Mouse (Mus musculus): ENCODE measurements around the gene Tbc1d8b. TPM values are rescaled to one million over a fixed set of nuclear protein-coding genes. Genes with fewer than 3 reads are reported as not detected.

Tbc1d8b gene
- total and polyA plus RNA-seq, 3 experiments: 1.8 to 2.3 (median 2.2) TPM

GRCm38 (mm10) chrX:139781563-139781962, 96.8 kb downstream of the Tbc1d8b start:
- no peaks in the 10 kb centered on the region for H3K27me3 ChIP-seq (replicated peaks)

GRCm38 (mm10) chrX:139782278-139783044, 97.7 kb downstream of the Tbc1d8b start, which contains the start of gene Ripply1:
Gene Ripply1, minus strand, starts transcription at chrX:139782353.
- dilution Hi-C loops (cut with MboI; ENCODE audit: extremely low pct_ligation_motif_present, extremely low pct_unique_long_range_greater_than_20kb, low sequenced_read_pairs): no loop called here
- in situ Hi-C loops (cut with MboI; ENCODE audit: low pct_ligation_motif_present, low pct_unique_long_range_greater_than_20kb, low sequenced_read_pairs): no loop called here
- Histone ChIP-seq H3K27me3 (replicated peaks) (no peaks in the 10 kb centered on the region), H3K36me3 (replicated peaks in 1 of 2; ENCODE audit: control insufficient read depth in 1 of 2, insufficient read depth in 1 of 2, low read length in 1 of 2) (no peaks in the 10 kb centered on the region), H3K4me3 (replicated peaks in 1 of 3; ENCODE audit: low read depth in 2 of 3, low read length in 2 of 3, poor library complexity in 1 of 3) (no peak within 1 kb of the TSS), H3K9me3 (replicated peaks; ENCODE audit: low read length) (no peaks in the 10 kb centered on the region), H3K4me1 (ENCODE audit: control insufficient read depth in 1 of 2, insufficient read depth in 2 of 2) (no peaks in the 10 kb centered on the region), H3K4me2 (ENCODE audit: insufficient read depth, low read depth, poor library complexity, severe bottlenecking) (no peak within 1 kb of the TSS), H3K79me2 (replicated peaks; ENCODE audit: control insufficient read depth, extremely low read depth, insufficient read depth, poor library complexity, severe bottlenecking) (no peaks in the 10 kb centered on the region), H3K9ac (ENCODE audit: insufficient read depth, low read depth) (no peak within 1 kb of the TSS), H3K27ac (ENCODE audit: insufficient read depth, low read depth) (no peak within 1 kb of the TSS)
- TF ChIP-seq NELFE (IDR thresholded peaks at IDR 0.05; ENCODE audit: low read depth, low read length) (no peak), ETS1 (conservative IDR thresholded peaks at IDR 0.05; ENCODE audit: low read depth, low read length) (no peak), MYC (IDR thresholded peaks at IDR 0.05; ENCODE audit: low read depth, low read length) (no peak), RAD21 (IDR thresholded peaks at IDR 0.05; ENCODE audit: low read depth, low read length) (no peak), BHLHE40 (IDR thresholded peaks at IDR 0.05; ENCODE audit: low read depth, low read length) (no peak), ZKSCAN1 (IDR thresholded peaks at IDR 0.05; ENCODE audit: borderline replicate concordance, low read depth, low read length) (no peak), SIN3A (IDR thresholded peaks at IDR 0.05; ENCODE audit: low read length) (no peak), UBTF (IDR thresholded peaks at IDR 0.05; ENCODE audit: low read depth, low read length) (no peak), CHD1 (IDR thresholded peaks at IDR 0.05; ENCODE audit: low read depth, low read length) (no peak), ZC3H11A (IDR thresholded peaks at IDR 0.05; ENCODE audit: low read depth, low read length) (no peak)
- no peak for DNase-seq (ENCODE audit: extremely low read depth)

More at GRCm38 (mm10) chrX:139781563-139781962, 96.8 kb downstream of the Tbc1d8b start:
- dilution Hi-C loops (cut with MboI; ENCODE audit: extremely low pct_ligation_motif_present, extremely low pct_unique_long_range_greater_than_20kb, low sequenced_read_pairs): no loop called here
- Histone ChIP-seq H3K79me2 (replicated peaks; ENCODE audit: control insufficient read depth, extremely low read depth, insufficient read depth, poor library complexity, severe bottlenecking) (no peaks in the 10 kb centered on the region), H3K4me2 (ENCODE audit: insufficient read depth, low read depth, poor library complexity, severe bottlenecking) (no peak overlapping the region), H3K4me3 (replicated peaks in 1 of 3; ENCODE audit: low read depth in 2 of 3, low read length in 2 of 3, poor library complexity in 1 of 3) (no peak overlapping the region), H3K9ac (ENCODE audit: insufficient read depth, low read depth) (no peak overlapping the region), H3K9me3 (replicated peaks; ENCODE audit: low read length) (no peaks in the 10 kb centered on the region), H3K27ac (ENCODE audit: insufficient read depth, low read depth) (no peak overlapping the region), H3K4me1 (ENCODE audit: control insufficient read depth in 1 of 2, insufficient read depth in 2 of 2) (no peaks in the 10 kb centered on the region), H3K36me3 (replicated peaks in 1 of 2; ENCODE audit: control insufficient read depth in 1 of 2, insufficient read depth in 1 of 2, low read length in 1 of 2) (no peaks in the 10 kb centered on the region)
- in situ Hi-C loops (cut with MboI; ENCODE audit: low pct_ligation_motif_present, low pct_unique_long_range_greater_than_20kb, low sequenced_read_pairs): no loop called here
- DNase-seq (ENCODE audit: extremely low read depth): no peak
- TF ChIP-seq SMC3 (IDR thresholded peaks at IDR 0.05; ENCODE audit: low read depth, low read length) (no peak), NELFE (IDR thresholded peaks at IDR 0.05; ENCODE audit: low read depth, low read length) (no peak), ZNF384 (IDR thresholded peaks at IDR 0.05; ENCODE audit: low read depth, low read length) (no peak), PAX5 (IDR thresholded peaks at IDR 0.05; ENCODE audit: low read length) (no peak), JUN (IDR thresholded peaks at IDR 0.05; ENCODE audit: insufficient read depth, low read depth, low read length) (no peak), ZKSCAN1 (IDR thresholded peaks at IDR 0.05; ENCODE audit: borderline replicate concordance, low read depth, low read length) (no peak), MXI1 (IDR thresholded peaks at IDR 0.05; ENCODE audit: low read depth, low read length) (no peak), EP300 (IDR thresholded peaks at IDR 0.05; ENCODE audit: low read length) (no peak), SIN3A (IDR thresholded peaks at IDR 0.05; ENCODE audit: low read length) (no peak), MAZ (IDR thresholded peaks at IDR 0.05; ENCODE audit: low read depth, low read length) (no peak), JUND (conservative IDR thresholded peaks at IDR 0.05; ENCODE audit: low read depth, low read length) (no peak), NRF1 (IDR thresholded peaks at IDR 0.05; ENCODE audit: low read depth, low read length) (no peak), MYC (IDR thresholded peaks at IDR 0.05; ENCODE audit: low read depth, low read length) (no peak), TCF12 (IDR thresholded peaks at IDR 0.05; ENCODE audit: low read depth, low read length) (no peak), IRF4 (IDR thresholded peaks at IDR 0.05; ENCODE audit: low read depth, low read length) (no peak), POLR2AphosphoS2 (IDR thresholded peaks at IDR 0.05; ENCODE audit: low read depth, low read length) (no peak), RAD21 (IDR thresholded peaks at IDR 0.05; ENCODE audit: low read depth, low read length) (no peak)
